Mouse (Mus musculus): ENCODE data around the gene Kif26b. TPM values are rescaled to one million over a fixed set of nuclear protein-coding genes. Genes with fewer than 3 reads are reported as not detected.

The Kif26b gene
- total RNA-seq, 2 experiments from 2014 or later: 4.2 to 4.4 TPM

DNA sequence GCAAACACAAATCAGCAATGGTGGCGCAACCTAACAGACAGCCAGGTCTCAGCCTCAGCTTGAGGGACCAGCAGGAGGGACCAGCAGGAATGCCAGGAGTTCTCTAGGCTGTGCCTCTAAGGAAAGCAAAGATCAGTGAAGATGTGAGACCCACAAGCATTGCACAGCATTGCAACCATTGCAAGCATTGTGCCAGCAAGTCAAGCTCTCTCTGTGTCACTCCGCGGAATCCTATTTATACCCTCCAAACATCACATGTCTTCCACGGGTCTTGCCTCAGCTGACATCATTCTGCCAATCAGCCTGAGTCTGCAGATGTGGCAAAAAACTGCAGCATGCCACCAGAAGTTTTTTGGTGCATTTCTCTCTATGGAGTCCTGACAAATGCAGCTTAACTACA, 411.4 kb downstream of the Kif26b start:
- DNase-seq (ENCODE audit: low spot score): no peak
- intact Hi-C loops (cut with DNase I): no loop called here

DNA sequence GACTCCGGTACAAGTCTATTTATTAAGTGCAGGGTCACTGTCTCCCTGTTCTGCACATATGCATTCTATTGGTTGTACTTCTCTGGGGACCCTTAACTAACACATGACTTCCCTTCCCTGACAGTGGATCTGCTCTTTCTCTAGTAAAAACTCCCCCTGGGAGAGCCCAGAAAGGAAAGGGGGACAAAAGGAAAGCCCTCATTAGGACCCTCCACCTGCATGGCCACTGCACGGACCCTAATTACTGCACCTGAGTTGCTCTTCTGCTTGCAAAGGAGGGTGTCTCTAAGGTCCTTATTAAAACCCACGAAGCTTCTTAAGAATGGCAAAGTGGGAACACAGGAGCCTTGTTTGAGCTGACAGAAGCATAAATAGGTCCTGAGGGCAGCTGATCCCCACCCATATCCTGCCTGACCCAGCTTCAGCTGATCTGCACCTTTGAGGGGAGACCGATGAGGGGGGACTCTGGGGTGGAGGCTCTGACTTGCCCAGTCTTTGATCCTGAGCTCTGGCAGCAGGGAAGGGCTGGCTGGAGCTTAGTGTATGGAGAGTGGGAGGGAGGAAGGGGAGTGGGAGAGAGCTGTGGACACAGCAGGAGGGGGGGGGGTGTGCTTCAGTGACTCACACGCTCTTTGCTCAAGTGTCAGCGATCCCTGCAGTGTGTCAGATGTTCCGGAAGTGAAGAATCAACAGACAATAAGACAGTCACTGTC, 413.5 kb downstream of the Kif26b start:
- intact Hi-C loops (cut with DNase I): no loop called here

DNA sequence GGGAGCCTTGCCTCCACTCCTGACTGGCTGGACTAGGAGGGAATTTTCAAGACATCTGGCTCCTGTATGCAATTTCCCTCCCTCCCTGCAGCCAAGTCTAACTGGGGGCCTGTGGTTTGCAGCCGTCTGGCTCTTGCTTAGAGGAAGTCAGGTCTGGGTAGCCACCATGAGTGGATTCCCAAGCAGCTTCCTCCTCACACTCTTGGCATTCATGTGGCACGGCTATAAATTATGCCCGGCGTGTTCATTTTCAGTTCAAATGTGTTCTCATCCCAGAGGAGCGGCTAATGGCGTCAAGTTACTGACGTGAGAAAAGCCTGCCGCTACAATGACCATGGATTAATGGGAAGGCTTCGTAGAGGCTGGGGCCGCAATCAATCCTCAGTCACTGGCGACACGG, 424.0 kb downstream of the Kif26b start:
- DNase-seq (ENCODE audit: low spot score): no peak
- intact Hi-C loops (cut with DNase I): no loop called here

More for the DNA sequence above, 413.5 kb downstream of the Kif26b start:
- no peak for DNase-seq (ENCODE audit: low spot score)

DNA sequence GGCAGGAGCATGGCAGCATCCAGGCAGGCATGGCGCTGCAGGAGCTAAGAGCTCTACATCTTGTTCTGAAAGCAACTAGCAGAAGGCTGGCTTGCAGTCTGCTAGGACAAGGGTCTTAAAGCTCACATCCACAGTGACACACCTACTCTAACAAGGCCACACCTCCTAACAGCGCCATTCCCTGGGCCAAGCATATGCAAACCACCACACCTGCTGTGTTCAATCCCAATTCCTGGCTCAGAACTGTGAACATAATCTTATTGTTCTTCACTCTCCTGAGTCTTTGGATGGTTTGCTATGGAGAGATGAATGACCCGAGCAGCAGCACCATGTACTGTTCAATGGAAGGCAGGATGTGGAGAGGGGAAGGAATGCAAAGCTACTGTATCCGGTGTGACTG, 429.7 kb downstream of the Kif26b start:
- intact Hi-C loops (cut with DNase I): no loop called here
- DNase-seq (ENCODE audit: low spot score): no peak

DNA sequence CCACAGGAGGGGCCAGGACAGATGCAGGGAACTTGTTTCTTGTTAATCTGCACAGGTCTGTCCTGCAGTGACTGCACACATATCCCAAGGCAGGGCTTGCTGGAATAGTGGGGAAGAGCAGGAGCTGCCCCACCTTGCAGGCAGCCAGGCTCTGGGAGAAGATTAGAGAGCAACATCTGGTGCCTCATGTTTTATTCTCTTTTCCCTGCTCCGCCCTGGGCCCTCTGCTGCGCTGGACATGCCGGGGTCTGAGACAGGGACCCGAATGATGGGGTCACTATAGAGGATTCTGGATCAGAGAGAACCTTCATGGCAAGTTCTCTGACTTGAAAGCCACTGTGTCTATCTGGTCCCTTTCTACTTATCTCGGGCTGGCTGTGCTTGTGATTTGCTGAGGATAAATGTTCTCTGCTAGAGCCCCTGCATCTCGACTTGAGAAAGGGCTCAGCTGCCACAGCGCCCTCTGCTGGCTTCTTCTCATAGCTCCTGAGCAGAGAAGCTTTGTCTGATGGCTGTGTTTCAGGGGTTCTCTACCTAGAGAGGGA, 431.2 kb downstream of the Kif26b start:
- no peak for DNase-seq (ENCODE audit: low spot score)
- intact Hi-C loops (cut with DNase I): loop anchor here (2.0 kb wide), 1 partner anchor 433 kb away; no protein-coding TSS in a partner anchor

DNA sequence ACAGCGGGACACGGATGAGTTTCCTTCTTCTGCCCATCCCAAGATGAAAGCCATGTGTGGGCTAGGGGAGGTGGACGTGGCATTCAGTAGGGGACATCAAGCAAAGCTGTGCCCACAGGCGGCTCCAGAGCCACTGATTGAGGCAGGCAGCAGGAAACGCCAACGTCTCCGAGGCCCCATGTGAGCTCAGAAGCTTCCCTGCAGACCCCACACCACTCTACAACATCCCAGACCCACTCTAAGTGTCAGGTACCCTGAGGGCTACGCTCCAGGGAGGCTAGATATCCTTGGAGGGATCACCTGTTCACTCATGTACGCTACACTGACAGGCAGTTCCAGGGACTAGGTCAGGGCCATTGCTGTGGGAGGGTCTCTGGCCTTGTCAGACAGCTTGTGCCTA, 432.7 kb downstream of the Kif26b start:
- intact Hi-C loops (cut with DNase I): loop anchor here (2.0 kb wide), 1 partner anchor 435 kb away; no protein-coding TSS in a partner anchor
- DNase-seq (ENCODE audit: low spot score): no peak

DNA sequence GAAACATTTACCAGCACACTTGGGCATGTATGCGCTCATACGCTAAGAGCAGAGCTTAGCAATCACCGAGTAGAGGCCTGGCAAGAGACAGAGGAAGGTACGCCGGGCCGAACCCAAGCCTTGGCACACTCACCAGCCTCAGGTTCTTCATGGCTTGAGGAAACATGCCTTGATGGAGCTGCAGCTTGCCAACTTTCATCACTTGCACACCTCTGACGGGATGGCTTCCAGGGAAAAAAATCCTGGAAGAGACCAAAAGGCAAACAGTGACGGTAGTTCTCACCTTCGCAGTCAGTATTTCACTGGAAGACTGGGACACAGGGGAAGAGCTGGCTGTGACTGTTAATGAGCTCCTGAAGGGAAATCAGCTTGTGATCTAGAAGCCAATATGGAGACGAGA, 443.1 kb downstream of the Kif26b start:
- intact Hi-C loops (cut with DNase I): no loop called here

DNA sequence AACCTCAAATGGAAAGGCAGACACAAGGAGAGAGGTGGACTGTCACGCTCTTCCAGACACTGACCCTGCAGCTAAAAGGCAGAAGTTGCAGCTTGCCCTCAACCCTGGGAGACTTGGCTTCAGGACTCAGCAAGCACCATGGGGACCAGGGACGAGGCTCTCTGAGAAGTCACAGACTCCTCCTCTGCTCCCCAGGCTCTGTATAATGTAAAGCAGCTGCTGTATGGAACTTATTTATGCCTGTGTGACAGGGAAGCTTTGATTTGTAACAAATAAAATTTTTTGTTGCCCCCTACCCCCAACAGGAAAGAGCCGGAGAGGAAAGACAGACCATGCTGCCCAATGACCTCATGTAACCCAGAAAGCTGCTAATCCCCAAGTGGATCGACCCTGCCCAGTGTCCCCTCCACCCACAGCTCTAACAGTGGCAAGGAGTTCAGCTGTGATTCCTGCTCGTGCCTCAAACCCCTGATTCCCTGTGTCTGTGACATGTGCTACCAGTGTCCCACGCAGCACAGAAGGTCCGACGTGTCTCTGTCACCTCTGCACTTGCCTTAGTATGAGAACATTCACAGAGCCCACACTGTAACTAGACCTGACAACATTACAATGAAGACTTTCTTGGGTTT, 449.8 kb downstream of the Kif26b start:
- intact Hi-C loops (cut with DNase I): no loop called here
- DNase-seq (ENCODE audit: low spot score): no peak

More for the DNA sequence above, 443.1 kb downstream of the Kif26b start:
- no peak for DNase-seq (ENCODE audit: low spot score)

DNA sequence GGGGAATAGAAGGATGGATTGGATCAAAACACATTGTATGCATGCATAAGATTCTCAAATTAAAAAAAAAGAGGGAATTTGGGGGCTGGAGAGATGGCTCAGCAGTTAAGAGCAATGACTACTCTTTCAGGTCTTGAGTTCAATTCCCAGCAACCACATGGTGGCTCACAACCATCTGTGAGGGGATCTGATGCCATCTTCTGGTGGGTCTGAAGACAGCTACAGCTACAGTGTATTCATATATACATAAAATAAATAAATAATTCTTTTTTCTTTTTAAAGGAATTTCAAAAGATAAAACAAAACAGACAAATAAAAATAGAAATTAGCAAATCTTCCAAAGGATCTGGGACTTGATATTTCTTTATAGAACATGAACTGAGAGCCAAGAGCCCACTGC, 451.3 kb downstream of the Kif26b start:
- intact Hi-C loops (cut with DNase I): no loop called here

DNA sequence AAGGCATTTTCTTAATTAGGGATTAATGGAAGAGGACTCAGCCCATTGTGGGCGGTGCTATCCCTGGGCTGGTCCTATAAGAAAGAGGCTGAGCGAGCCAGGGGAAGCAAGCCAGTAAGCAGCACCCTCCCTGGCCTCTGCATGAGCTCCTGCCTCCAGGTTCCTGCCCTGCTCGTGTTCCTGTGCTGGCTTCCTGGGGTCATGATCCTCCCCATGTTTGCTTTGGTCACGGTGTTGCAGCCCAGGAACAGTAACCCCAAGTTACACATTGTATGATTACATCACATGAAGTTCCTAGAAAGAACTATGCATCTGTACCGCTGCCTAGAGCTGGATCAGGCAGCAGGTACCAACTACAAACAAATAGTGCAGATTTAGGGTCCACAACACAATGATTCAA, 452.7 kb downstream of the Kif26b start:
- intact Hi-C loops (cut with DNase I): no loop called here
- DNase-seq (ENCODE audit: low spot score): no peak

More for the DNA sequence above, 451.3 kb downstream of the Kif26b start:
- DNase-seq (ENCODE audit: low spot score): no peak

DNA sequence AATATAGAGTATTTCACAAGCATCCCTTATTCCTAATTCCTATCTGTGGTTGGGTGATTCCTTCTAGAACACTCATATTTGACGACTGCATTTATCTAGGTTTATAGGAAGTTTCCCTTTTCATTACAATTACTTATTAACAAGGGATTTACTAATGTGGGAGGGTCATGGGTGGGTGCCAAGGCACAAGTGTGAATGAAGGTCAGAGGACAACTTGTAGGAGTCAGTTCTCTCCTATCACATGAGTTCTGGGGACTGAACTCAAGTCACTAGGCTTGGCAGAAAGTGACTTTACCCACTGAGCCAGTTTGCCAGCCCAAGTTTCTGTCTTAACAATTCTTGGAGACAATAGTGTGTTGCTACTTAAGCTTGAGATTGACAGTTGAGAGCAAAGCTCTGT, 459.3 kb downstream of the Kif26b start:
- DNase-seq (ENCODE audit: low spot score): no peak
- intact Hi-C loops (cut with DNase I): no loop called here

Other genes starting within 250 kb of the Kif26b start
- 100 to 1,000 TPM; 103 to 125 TPM for gene Cox20, start 210.0 kb upstream of the Kif26b start, total RNA-seq (2021)
- 100 to 1,000 TPM; 158 to 184 TPM for gene Hnrnpu, start 191.3 kb upstream of the Kif26b start, total RNA-seq (2021)
- 10 to 100 TPM; 71.8 to 80.5 TPM for gene Efcab2, start 123.0 kb upstream of the Kif26b start, total RNA-seq (2021)

All from heart, postnatal 25 days (tissue).